Mouse (Mus musculus) cerebellum, postnatal 4 days (tissue): ENCODE data around the gene Selenoo.

Experiments used
- DNase-seq, 2 experiments: peaks; one replicate each; pipeline ENCODE4 v3.0.0; 2022; ENCODE audit warnings: low spot score in 2 of 2, mixed read lengths in 1 of 2

Gene Selenoo

GRCm38 (mm10) chr15:89088607-89089247 is at the start of gene Selenoo:
Gene Selenoo (plus strand): TSS chr15:89089084.
- peak; percentile 78 to 86 for DNase-seq

GRCm38 (mm10) chr15:89044381-89044780 is 44.5 kb upstream of the Selenoo start:
- DNase-seq, result no peak

GRCm38 (mm10) chr15:89046356-89046755 is 42.5 kb upstream of the Selenoo start:
- DNase-seq, result no peak

GRCm38 (mm10) chr15:89054666-89055065 is 34.2 kb upstream of the Selenoo start:
- peak in 1 of 2 experiments; percentile 11 for DNase-seq

GRCm38 (mm10) chr15:89058736-89059135 is 30.1 kb upstream of the Selenoo start:
- no peak for DNase-seq

GRCm38 (mm10) chr15:89059161-89059931 is 29.5 kb upstream of the Selenoo start, which contains the start of gene Panx2:
Gene Panx2 (plus strand): TSS chr15:89059734.
- DNase-seq, result no peak

GRCm38 (mm10) chr15:89060032-89060681 is 28.7 kb upstream of the Selenoo start:
- no peak for DNase-seq

- DNase-seq, result peak in 1 of 2 experiments; percentile 10
Measured at GRCm38 (mm10) chr15:89060811-89061460, 27.9 kb upstream of the Selenoo start.

- peak in 1 of 2 experiments; percentile 15 for DNase-seq
Measured at GRCm38 (mm10) chr15:89061761-89062517, 26.9 kb upstream of the Selenoo start.

GRCm38 (mm10) chr15:89062518-89062910 is 26.4 kb upstream of the Selenoo start:
- DNase-seq, result peak in 1 of 2 experiments; percentile 11

GRCm38 (mm10) chr15:89063001-89063400 is 25.9 kb upstream of the Selenoo start:
- DNase-seq, result peak in 1 of 2 experiments; percentile 12

GRCm38 (mm10) chr15:89063536-89063935 is 25.3 kb upstream of the Selenoo start:
- DNase-seq, result peak in 1 of 2 experiments; percentile 17

GRCm38 (mm10) chr15:89064891-89065290 is 24.0 kb upstream of the Selenoo start:
- DNase-seq, result peak in 1 of 2 experiments; percentile 16

GRCm38 (mm10) chr15:89067609-89068008 is 21.3 kb upstream of the Selenoo start:
- no peak for DNase-seq

GRCm38 (mm10) chr15:89068226-89068625 is 20.7 kb upstream of the Selenoo start:
- DNase-seq, result no peak

GRCm38 (mm10) chr15:89069336-89069840 is 19.5 kb upstream of the Selenoo start:
- DNase-seq, result no peak

- no peak for DNase-seq
Measured at GRCm38 (mm10) chr15:89070606-89071005, 18.3 kb upstream of the Selenoo start.

- DNase-seq, result no peak
Measured at GRCm38 (mm10) chr15:89073993-89074603, 14.8 kb upstream of the Selenoo start.

- no peak for DNase-seq
Measured at GRCm38 (mm10) chr15:89074613-89075477, 14.0 kb upstream of the Selenoo start, which contains the start of gene Trabd. Gene Trabd (plus strand): TSS chr15:89075124.
